Mouse (Mus musculus) bone marrow, adult 2 months (tissue): ENCODE results near the gene Mrpl28. TPM values are rescaled to one million over a fixed set of nuclear protein-coding genes. Genes with fewer than 3 reads are reported as not detected.
A peak's percentile ranks its signal among the peaks of the same experiment; 100 is the strongest.

Source experiments
- H3K27ac ChIP-seq: fragments of 200-500 bp; 2 replicates; pipeline ENCODE4 v1.5.1; 2012; ENCODE audit warnings: low read depth, mild to moderate bottlenecking, control low read depth, inconsistent platforms, low read length; ENCODE audit not compliant: control insufficient read depth, poor library complexity, insufficient read depth
- H3K4me1 ChIP-seq: fragments of 200-500 bp; 2 replicates; pipeline ENCODE4 v1.6.1; 2011; ENCODE audit warnings: low read length; ENCODE audit not compliant: control insufficient read depth, insufficient read depth
- H3K4me3 ChIP-seq: fragments of 200-500 bp; replicated peaks from 2 replicates; pipeline ENCODE3; 2011; ENCODE audit warnings: mild to moderate bottlenecking, low read depth, low read length, control low read depth; ENCODE audit not compliant: control insufficient read depth
- CTCF ChIP-seq: fragments of 200-500 bp; IDR thresholded peaks from 2 replicates; pipeline ENCODE4 v1.5.1; 2011; ENCODE audit warnings: low read length, control low read depth; ENCODE audit not compliant: control insufficient read depth, insufficient read depth
- POLR2A ChIP-seq: fragments of 200-500 bp; IDR thresholded peaks from 2 replicates; pipeline ENCODE4 v1.6.1; 2011; ENCODE audit warnings: low read depth, mild to moderate bottlenecking, control low read depth, low read length, borderline replicate concordance; ENCODE audit not compliant: control insufficient read depth
- WGBS: fragments of 180-500 bp; shearing (Covaris S2); methylation state at CpG from one replicate; pipeline ENCODE4 v1.1.7; 2018; 5-methylcytosine and 5-hydroxymethylcytosine counted together
- polyA plus RNA-seq: library from polyadenylated mRNA; stranded (reverse); fragments of >200 nt; gene quantifications from 2 replicates; pipeline ENCODE4 v1.2.4, GENCODE M21; 2011; ENCODE audit warnings: low replicate concordance; ENCODE audit not compliant: missing spikeins, insufficient read depth, insufficient read length

The Mrpl28 gene
- polyA plus RNA-seq, 1 experiment = 60.2 TPM

DNA sequence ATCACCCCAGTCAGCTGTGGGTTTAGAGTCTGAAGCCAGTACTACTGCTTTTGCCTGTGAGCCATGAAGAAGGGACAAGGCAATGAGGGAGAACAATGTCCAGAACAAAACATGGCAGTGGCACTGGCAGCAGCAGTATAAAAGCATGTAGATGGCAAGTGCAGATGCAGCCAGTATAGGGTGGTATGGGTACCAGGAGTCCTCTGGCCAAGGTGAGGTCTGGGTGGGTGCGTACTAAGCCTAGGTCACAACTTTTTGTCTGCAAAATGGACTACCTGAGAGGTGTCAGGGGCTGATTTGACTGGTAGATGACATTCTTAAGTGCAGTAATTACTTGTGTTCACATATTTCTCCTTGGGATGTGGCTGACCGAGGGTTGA is 14.4 kb downstream of the Mrpl28 start:
- Histone ChIP-seq H3K4me3 (peak overlapping the region; percentile 92), H3K27ac (peak overlapping the region; percentile 51; the same call in 1 of the 2 replicates), H3K4me1 (peaks cover 3% of the 10 kb centered on the region; the same call in 1 of the 2 replicates)
- TF ChIP-seq POLR2A (no peak), CTCF (no peak)
- WGBS = 71% methylated on average over 2 of the region's 2 CpGs

DNA sequence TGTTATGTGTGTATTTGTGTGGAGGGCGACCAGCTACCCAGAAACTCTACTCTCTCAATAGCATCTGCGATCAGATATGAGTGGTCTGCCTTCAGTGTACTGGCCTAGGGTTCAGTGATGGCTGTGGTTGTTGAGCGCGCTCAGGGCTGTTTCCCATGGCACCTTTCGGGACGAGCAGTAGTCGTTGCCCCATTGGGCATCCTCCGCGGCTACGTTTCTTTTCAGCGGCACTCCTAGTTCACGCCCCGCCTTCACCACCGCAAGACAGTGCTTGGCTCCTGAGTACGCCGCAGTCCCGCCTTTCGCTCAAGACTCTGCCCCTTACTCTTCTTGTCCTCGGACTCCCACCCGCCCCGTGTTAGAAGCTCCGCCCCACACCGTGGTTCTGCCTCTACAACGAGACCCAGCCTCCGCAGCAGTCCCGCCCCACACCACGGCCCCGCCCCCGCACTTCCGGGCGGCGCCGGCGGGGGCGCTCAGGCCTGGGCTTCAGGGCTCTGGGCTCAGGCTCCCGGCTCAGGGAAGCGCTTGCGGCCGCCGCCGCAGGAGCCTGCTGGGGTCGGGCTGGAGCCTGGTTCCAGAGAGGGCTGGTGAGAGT is 15.0 kb downstream of the Mrpl28 start, which contains the start of gene Axin1:
Gene Axin1 (plus strand): TSS at position 450 of the 598 bp plus-strand sequence.
- peaks cover 3% of the 10 kb centered on the region; the same call in 1 of the 2 replicates for H3K4me1 ChIP-seq
- WGBS = under 1% methylated on average over 42 of the region's 42 CpGs

DNA sequence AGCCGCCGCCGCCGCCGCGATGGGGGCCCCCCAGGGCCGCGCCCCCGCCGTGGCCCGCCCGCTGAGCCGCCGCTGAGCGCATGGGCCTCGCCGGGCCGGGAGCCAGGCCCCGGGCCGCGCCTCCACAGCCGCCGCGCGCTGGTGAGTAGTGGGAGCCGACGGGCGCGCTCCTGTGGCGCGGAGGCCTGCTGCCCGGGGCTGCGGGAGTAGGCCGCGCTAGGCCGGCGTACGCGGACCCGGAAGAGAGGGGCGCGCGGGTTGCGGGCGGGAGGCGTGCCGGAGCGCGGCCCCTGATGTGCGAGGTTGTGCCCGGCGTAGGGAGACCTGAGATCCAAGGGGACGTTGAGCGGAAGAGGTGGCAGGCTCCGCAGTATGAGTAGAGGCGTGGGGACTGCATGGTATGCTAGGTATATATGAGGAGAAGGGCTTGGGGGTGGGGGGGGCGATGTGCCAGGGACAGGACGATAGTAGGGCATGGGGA is 15.6 kb downstream of the Mrpl28 start:
- H3K27ac ChIP-seq = peak overlapping the region; percentile 83; the same call in 1 of the 2 replicates
- WGBS = under 1% methylated on average over 58 of the region's 58 CpGs
- peak overlapping the region; percentile 92 for H3K4me3 ChIP-seq
- TF ChIP-seq CTCF = no peak
- no peak for TF ChIP-seq POLR2A
- peaks cover 3% of the 10 kb centered on the region; the same call in 1 of the 2 replicates for H3K4me1 ChIP-seq

More for the DNA sequence above, 15.0 kb downstream of the Mrpl28 start, which contains the start of gene Axin1:
- peak within 1 kb of the TSS; percentile 92 for H3K4me3 ChIP-seq
- peak; percentile 37; the same call in 1 of the 2 replicates for TF ChIP-seq POLR2A
- TF ChIP-seq CTCF = peak; percentile 30; the same call in 1 of the 2 replicates
- H3K27ac ChIP-seq = peak within 1 kb of the TSS; percentile 83

DNA sequence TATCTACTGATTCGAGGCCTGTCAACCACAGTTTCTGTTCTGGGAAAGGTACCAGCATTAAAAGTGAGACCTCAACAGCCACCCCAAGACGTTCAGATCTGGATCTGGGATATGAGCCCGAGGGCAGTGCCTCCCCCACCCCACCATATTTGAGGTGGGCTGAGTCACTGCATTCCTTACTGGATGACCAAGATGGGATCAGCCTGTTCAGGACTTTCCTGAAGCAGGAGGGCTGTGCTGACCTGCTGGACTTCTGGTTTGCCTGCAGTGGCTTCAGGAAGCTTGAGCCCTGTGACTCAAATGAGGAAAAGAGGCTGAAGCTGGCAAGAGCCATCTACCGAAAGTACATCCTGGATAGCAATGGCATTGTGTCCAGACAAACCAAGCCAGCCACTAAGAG is 19.5 kb downstream of the Mrpl28 start:
- H3K4me1 ChIP-seq = peaks cover 2% of the 10 kb centered on the region; the same call in 1 of the 2 replicates
- TF ChIP-seq CTCF (no peak), POLR2A (no peak)
- WGBS = 81% methylated on average over 4 of the region's 4 CpGs
- no peak overlapping the region for H3K4me3 ChIP-seq
- H3K27ac ChIP-seq = no peak overlapping the region

DNA sequence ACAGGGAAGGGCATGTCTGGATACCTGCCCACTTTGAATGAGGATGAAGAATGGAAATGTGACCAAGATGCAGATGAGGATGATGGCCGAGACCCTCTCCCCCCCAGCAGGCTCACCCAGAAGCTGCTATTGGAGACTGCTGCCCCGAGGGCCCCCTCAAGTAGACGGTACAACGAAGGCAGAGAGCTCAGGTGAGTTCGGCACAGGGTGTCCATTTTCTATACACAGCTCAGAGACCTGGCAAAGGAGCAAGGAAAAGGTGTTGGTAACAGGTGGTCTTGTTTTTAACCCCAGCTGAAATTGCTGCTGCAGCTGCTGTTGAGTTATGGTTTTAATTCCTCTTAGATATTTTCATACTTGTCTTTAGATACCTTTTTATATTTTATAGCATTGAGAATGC is 20.1 kb downstream of the Mrpl28 start:
- H3K4me1 ChIP-seq = peaks cover 2% of the 10 kb centered on the region; the same call in 1 of the 2 replicates
- H3K4me3 ChIP-seq = no peak overlapping the region
- TF ChIP-seq POLR2A (no peak), CTCF (no peak)
- 88% methylated on average over 5 of the region's 5 CpGs for WGBS
- H3K27ac ChIP-seq = no peak overlapping the region

DNA sequence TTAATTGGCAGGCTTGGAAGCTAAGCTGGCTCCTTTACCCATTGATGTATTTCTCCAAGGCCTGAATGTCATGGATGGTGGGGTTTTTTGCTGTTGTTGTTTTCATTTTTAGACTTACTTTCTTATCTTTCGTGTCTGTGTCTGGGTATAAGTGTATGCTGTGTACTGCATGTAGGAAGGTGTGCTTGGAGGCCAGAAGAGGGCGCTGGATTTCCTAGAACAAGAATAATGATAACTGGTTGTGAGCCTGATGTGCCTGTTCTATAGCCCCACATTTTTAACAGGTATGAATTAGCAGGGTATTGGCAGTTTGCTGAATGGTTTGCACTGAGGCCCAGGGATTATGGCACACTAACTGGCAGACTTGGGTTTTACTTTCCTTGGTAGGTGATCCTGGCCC is 25.8 kb downstream of the Mrpl28 start:
- no peak for TF ChIP-seq CTCF
- no peak for TF ChIP-seq POLR2A
- 82% methylated on average over 2 of the region's 2 CpGs for WGBS
- no peaks in the 10 kb centered on the region for H3K4me1 ChIP-seq
- no peak overlapping the region for H3K4me3 ChIP-seq
- H3K27ac ChIP-seq = no peak overlapping the region

DNA sequence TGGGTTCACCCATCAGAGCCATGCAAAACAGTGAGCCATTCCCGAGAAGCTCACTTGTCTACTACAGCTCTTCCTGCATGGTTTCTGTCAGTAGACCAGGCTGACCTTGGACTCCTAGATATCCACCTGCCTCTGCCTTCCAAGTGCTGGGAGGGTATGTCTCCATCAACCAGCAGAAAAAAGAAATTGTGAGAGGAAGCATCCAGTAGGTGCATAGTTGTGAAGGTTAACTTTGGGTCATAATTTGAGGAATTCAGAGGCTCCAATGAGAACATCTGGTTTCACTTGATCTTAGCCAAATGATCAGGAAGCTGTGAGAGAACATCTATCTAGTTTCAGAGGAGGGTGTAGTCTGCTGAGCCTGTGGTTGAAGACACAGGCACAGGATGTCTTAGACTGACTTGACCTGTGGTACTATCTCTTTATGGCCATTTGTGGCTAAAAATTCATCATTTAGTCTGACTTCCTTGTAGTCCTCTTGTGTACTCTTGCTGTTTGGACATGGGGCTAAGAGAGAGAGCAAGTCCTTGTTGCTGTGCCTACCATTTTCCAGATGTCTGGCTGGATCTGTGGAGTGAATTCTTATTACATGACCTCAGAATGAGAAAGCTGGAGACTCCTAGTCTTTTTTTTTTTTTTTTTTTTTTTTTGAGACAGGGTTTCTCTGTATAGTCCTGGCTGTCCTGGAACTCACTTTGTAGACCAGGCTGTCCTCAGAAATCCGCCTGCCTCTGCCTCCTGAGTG is 28.8 kb downstream of the Mrpl28 start:
- Histone ChIP-seq H3K4me1 (no peaks in the 10 kb centered on the region), H3K4me3 (no peak overlapping the region), H3K27ac (no peak overlapping the region)
- TF ChIP-seq CTCF (no peak), POLR2A (no peak)
- 84% methylated on average over 2 of the region's 2 CpGs for WGBS

DNA sequence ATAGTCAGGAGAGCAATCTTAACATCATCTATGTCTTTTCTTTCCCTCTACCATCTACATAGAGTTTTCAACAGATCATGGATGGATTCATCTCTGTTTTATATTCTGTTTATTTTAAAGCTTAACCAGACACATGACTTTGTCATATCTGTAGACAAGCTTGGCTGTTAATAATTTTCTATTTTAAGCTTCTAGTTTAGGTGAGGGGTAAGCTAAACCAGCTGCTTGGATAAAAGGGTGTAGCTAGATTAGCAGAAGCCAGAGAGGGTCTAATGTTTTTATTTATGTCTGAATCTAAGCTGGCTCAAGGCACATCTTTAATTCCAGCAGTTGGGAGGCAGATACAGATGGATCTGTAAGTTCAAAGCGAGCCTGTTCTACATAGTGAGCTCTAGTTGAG is 39.4 kb downstream of the Mrpl28 start:
- H3K4me3 ChIP-seq = no peak overlapping the region
- H3K4me1 ChIP-seq = no peaks in the 10 kb centered on the region; the same call in 1 of the 2 replicates
- WGBS = 84% methylated on average over 1 of the region's 1 CpGs
- TF ChIP-seq CTCF (no peak), POLR2A (no peak)
- no peak overlapping the region for H3K27ac ChIP-seq
